Mouse (Mus musculus): Measurements from ENCODE around the gene Psme1. TPM values are rescaled to one million over a fixed set of nuclear protein-coding genes. Genes with fewer than 3 reads are reported as not detected.

The Psme1 gene
- polyA plus RNA-seq, 1 experiment from 2014 or later: 130 TPM

DNA sequence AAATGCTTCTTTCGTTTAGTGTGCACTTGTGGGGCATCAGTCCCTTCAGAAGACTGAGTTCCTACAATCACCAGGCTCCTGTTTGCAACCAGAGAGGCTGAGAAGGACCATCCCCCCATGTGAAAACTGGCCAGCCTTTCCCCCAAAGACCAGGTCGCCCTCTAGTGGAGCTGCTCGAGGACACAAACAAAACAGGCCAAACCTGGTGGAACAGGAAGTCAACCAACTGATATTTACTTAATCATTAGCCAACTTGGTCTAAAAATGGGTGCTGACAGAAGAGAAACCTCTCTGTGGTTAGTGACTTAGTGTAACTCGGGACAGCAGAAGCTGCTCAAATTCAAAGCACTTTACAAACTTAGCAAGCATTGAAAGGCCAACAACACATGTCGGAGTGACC is 20.9 kb upstream of the Psme1 start:
- WGBS: 11% methylated on average over 5 of the region's 5 CpGs
- TF ChIP-seq EP300 (optimal IDR thresholded peaks at IDR 0.05) (no peak), CTCF (IDR thresholded peaks at IDR 0.05; ENCODE audit: low read depth) (peak; percentile 98)
- H3K27me3 ChIP-seq (ENCODE audit: control insufficient read depth, insufficient read depth, low read length): no peaks in the 10 kb centered on the region
- H3K4me3 ChIP-seq (ENCODE audit: low read depth, low read length): no peak overlapping the region
- H3K9ac ChIP-seq (ENCODE audit: low read length): no peak overlapping the region
- no peaks in the 10 kb centered on the region for H3K36me3 ChIP-seq (ENCODE audit: control insufficient read depth, insufficient read depth, low read length)
- H3K9me3 ChIP-seq (ENCODE audit: control insufficient read depth, low read length): no peaks in the 10 kb centered on the region
- ATAC-seq (ENCODE audit: low FRiP score, low TSS enrichment) (no peak), DNase-seq (ENCODE audit: low spot score) (peak; percentile 92)
- peak overlapping the region; percentile 71 for H3K27ac ChIP-seq (replicated peaks)
- H3K4me2 ChIP-seq (replicated peaks; ENCODE audit: low read depth): no peak overlapping the region
- peaks cover 4% of the 10 kb centered on the region; the same call in 1 of the 2 replicates for H3K4me1 ChIP-seq (replicated peaks; ENCODE audit: control insufficient read depth, insufficient read depth)

DNA sequence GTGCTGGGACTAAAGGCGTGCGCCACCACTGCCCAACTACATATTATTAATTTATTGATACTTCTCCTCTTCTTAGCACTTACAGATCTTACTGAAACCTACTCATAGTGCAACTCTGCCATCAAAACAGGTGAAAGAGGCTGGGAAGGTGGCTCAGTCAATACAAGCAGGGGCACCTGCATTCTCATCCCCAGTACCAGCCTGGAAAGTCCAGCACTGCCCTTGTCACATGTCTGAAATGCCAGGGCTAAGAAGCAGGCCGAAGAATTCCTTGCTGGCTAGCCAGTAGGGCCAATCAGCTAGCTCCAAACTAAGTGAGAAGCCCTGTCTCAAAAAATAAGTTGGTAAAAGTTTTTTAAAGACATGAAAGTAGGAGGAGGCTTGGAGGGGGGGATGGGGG is 20.3 kb upstream of the Psme1 start:
- Histone ChIP-seq H3K4me2 (replicated peaks; ENCODE audit: low read depth) (no peak overlapping the region), H3K4me3 (ENCODE audit: low read depth, low read length) (no peak overlapping the region), H3K36me3 (ENCODE audit: control insufficient read depth, insufficient read depth, low read length) (no peaks in the 10 kb centered on the region), H3K9ac (ENCODE audit: low read length) (0 out of 2 replicates have a peak overlapping the region, but pooled peaks have one; percentile 31), H3K4me1 (replicated peaks; ENCODE audit: control insufficient read depth, insufficient read depth) (peaks cover 4% of the 10 kb centered on the region; the same call in 1 of the 2 replicates), H3K9me3 (ENCODE audit: control insufficient read depth, low read length) (no peaks in the 10 kb centered on the region), H3K27me3 (ENCODE audit: control insufficient read depth, insufficient read depth, low read length) (no peaks in the 10 kb centered on the region), H3K27ac (replicated peaks) (peak overlapping the region; percentile 18; the same call in 1 of the 2 replicates)
- DNase-seq (ENCODE audit: low spot score): no peak
- no peak for TF ChIP-seq CTCF (IDR thresholded peaks at IDR 0.05; ENCODE audit: low read depth)
- no peak for TF ChIP-seq EP300 (optimal IDR thresholded peaks at IDR 0.05)
- 85% methylated on average over 3 of the region's 3 CpGs for WGBS
- ATAC-seq (ENCODE audit: low FRiP score, low TSS enrichment): no peak

DNA sequence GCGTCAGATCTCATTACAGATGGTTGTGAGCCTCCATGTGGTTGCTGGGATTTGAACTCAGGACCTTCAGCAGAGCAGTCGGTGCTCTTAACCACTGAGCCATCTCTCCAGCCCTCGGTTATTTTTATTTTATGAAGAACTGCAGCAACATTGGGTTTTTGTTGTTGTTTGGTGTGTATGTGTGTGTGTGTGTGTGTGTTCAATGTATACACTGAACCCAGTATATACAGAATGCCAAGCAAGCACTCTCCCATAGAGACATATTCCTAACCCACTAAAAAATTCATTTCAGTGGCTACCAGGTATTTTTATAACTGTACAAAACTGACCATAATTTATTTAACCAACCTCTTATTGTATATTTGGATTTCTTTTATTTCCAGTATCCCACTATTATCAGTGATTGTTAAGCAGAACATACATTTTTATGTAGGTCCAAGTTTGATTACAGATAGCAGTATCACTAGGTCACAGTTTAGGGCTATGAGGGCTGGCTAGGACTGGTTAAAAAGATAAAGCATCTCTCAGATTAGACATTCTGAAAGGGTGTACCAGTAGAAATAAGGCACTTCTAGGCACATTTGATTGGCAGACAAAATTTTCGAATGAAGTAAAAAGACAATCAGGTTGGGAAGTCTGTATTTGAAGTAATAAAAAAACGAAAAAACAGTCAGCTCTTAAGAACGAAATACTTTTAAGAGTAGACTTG is 19.0 kb upstream of the Psme1 start:
- Histone ChIP-seq H3K4me3 (ENCODE audit: low read depth, low read length) (peak overlapping the region; percentile 57), H3K4me2 (replicated peaks; ENCODE audit: low read depth) (peak overlapping the region; percentile 52), H3K27me3 (ENCODE audit: control insufficient read depth, insufficient read depth, low read length) (no peaks in the 10 kb centered on the region), H3K36me3 (ENCODE audit: control insufficient read depth, insufficient read depth, low read length) (0 out of 2 replicates have a peak, but pooled peaks cover 4% of the 10 kb centered on the region), H3K9ac (ENCODE audit: low read length) (no peak overlapping the region), H3K9me3 (ENCODE audit: control insufficient read depth, low read length) (no peaks in the 10 kb centered on the region), H3K27ac (replicated peaks) (no peak overlapping the region; the same call in 1 of the 2 replicates), H3K4me1 (replicated peaks; ENCODE audit: control insufficient read depth, insufficient read depth) (peaks cover 4% of the 10 kb centered on the region; the same call in 1 of the 2 replicates)
- WGBS: 48% methylated on average over 6 of the region's 6 CpGs
- ATAC-seq (ENCODE audit: low FRiP score, low TSS enrichment): no peak
- DNase-seq (ENCODE audit: low spot score): no peak
- TF ChIP-seq CTCF (IDR thresholded peaks at IDR 0.05; ENCODE audit: low read depth) (peak; percentile 22), EP300 (optimal IDR thresholded peaks at IDR 0.05) (no peak)

DNA sequence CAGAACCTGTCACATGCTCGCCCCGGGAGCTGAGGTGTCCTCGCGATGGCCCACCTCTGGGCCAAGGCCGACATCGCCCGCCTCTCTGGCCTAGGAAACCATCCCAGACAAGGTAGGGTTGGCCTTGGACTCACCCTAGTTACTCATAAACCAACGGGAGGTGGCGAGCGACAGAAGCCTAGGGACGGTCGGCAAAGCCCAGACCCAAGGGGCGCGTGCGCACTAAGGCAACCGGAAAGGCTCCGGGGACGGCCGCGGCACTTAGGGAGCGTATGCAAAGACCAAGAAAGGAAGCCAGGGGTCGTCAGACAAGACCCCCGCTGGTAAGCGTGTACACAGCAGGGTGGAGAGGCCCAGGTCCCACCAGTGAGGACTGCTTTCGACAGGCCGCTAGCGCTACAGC is 18.1 kb upstream of the Psme1 start, which contains the start of gene Dcaf11:
Gene Dcaf11 (plus strand): TSS at position 208 of the 403 bp plus-strand sequence.
- DNase-seq (ENCODE audit: low spot score): peak; percentile 94
- Histone ChIP-seq H3K4me1 (replicated peaks; ENCODE audit: control insufficient read depth, insufficient read depth) (peaks cover 4% of the 10 kb centered on the region; the same call in 1 of the 2 replicates), H3K9ac (ENCODE audit: low read length) (peak within 1 kb of the TSS; percentile 82), H3K27ac (replicated peaks) (peak within 1 kb of the TSS; percentile 99), H3K36me3 (ENCODE audit: control insufficient read depth, insufficient read depth, low read length) (0 out of 2 replicates have a peak, but pooled peaks cover 6% of the 10 kb centered on the region), H3K9me3 (ENCODE audit: control insufficient read depth, low read length) (no peaks in the 10 kb centered on the region), H3K4me2 (replicated peaks; ENCODE audit: low read depth) (peak within 1 kb of the TSS; percentile 65), H3K27me3 (ENCODE audit: control insufficient read depth, insufficient read depth, low read length) (no peaks in the 10 kb centered on the region), H3K4me3 (ENCODE audit: low read depth, low read length) (peak within 1 kb of the TSS; percentile 57)
- ATAC-seq (ENCODE audit: low FRiP score, low TSS enrichment): peak; percentile 87
- under 1% methylated on average over 27 of the region's 27 CpGs for WGBS
- TF ChIP-seq CTCF (IDR thresholded peaks at IDR 0.05; ENCODE audit: low read depth) (peak; percentile 56), EP300 (optimal IDR thresholded peaks at IDR 0.05) (no peak)

DNA sequence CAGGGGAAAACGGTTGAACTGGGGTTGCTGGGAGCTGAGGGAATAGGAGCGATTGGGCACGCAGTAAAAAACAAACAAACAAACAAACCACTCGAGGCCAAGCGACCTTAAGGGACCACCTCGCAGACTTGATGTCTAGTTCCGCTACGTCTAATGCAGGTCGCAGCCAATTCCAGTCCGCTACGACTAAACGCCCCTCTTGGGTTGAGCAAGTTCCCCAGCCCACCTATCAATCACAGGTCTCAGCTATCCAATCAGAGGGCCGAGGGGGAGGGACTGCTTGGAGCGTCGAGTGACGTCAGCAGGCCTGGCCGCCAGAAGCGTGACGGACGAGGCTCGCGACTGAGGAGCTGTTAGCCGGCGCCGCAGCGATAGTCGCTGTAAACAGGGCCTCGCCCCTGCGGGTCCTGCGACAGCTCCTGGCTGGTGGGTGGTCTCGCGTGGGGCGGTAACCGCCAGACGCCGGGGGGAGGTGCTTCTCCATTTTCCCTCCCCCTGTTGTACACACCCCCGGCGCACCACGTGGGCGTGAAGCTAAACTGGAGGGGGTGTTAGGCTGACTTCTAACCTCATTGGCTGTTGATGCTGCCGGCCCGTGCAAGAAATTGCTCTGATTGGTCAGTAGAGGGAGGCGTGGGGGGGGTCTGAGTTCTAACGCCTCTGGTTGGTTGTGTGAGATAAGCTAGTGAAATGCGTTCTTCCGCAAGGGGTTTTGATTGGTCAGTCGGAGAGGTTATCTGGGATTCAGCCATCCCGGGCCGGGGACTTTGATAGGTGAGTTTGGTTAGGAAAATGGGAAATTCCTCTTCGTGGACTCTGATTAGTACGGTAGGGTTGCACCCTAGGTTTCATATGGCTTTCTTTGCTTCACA is 17.5 kb upstream of the Psme1 start, which contains the start of gene A730061H03Rik:
Gene A730061H03Rik (minus strand): TSS at position 205 of the 872 bp plus-strand sequence.
- under 1% methylated on average over 51 of the region's 51 CpGs for WGBS
- Histone ChIP-seq H3K4me2 (replicated peaks; ENCODE audit: low read depth) (peak within 1 kb of the TSS; percentile 65), H3K4me3 (ENCODE audit: low read depth, low read length) (peak within 1 kb of the TSS; percentile 57), H3K9me3 (ENCODE audit: control insufficient read depth, low read length) (no peaks in the 10 kb centered on the region), H3K36me3 (ENCODE audit: control insufficient read depth, insufficient read depth, low read length) (peaks cover 11% of the 10 kb centered on the region), H3K9ac (ENCODE audit: low read length) (peak within 1 kb of the TSS; percentile 82), H3K27me3 (ENCODE audit: control insufficient read depth, insufficient read depth, low read length) (no peaks in the 10 kb centered on the region), H3K27ac (replicated peaks) (peak within 1 kb of the TSS; percentile 99), H3K4me1 (replicated peaks; ENCODE audit: control insufficient read depth, insufficient read depth) (peaks cover 4% of the 10 kb centered on the region; the same call in 1 of the 2 replicates)
- ATAC-seq (ENCODE audit: low FRiP score, low TSS enrichment) (peak; percentile 93), DNase-seq (ENCODE audit: low spot score) (peak; percentile 99)
- TF ChIP-seq EP300 (optimal IDR thresholded peaks at IDR 0.05) (peak; percentile 73), CTCF (IDR thresholded peaks at IDR 0.05; ENCODE audit: low read depth) (0 out of 2 replicates have a peak, but pooled peaks have one; percentile 14)
